Mouse (Mus musculus) erythroblast, adult 5-6 weeks (primary cell): Measurements from ENCODE around the gene Slc25a22. TPM values are rescaled to one million over a fixed set of nuclear protein-coding genes. Genes with fewer than 3 reads are reported as not detected.

ENCODE experiments used
- ATAC-seq: replicated peaks from 2 replicates; pipeline ENCODE4 v1.8.0; 2016; ENCODE audit warnings: moderate number of reproducible peaks, mild to moderate bottlenecking, moderate TSS enrichment, inconsistent platforms; ENCODE audit not compliant: poor library complexity, low FRiP score, severe bottlenecking
- total RNA-seq, 2 experiments: library from RNA; stranded (forward) in 1 of 2; stranded (reverse) in 1 of 2; fragments of 150-400 nt in 1 of 2; fragments of 200-764, 138-1000 nt in 1 of 2; gene quantifications; 2 replicates each; pipeline versions ENCODE4 v1.2.3 to v1.2.4; 2015 to 2017; ENCODE audit warnings: low replicate concordance in 2 of 2

Gene Slc25a22
- total RNA-seq, 2 experiments from 2014 or later = 3.2 to 11.7 TPM

DNA sequence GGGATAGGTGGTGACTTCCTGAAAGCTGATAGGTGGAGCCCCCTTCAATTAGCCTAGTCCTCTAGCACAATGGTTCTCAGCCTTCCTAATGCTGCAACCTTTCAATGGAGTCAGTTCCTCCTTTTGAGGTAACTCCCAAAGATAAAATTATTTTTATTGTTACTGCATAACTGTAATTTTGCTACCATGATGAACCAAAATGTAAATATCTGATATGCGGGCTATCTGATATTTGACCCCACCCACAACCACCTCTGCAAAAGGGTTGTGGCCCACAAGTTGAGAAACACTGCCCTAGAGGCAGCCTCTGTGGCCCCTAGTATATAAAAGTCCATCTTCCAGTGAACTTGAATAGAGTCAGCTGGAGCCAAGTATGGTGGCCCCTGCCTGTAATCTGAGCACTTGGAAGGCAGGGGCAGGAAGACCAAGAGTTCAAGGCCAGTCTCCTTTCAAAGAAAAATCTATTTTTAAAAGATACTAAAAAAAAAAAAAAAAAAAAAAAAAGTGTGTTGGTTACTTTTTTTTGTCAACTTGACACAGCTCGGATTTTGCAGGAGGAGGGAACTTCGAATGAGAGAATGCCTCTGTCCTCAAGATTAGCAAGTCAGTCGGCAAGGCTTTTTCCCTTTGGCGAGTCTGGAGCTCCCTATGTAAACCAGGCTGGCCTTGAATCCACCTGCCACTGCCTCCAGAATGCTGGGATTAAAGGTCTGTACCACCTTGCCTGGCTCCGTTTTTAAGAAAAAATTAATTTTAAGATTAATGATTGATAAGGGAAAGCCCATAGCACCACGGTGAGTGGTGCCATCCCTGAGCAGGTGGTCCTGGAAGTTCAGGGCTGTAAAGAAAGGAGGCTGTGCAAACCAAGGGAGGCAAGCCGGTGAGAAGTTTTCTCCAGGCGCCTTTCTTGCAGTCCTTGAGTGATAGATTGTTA lies 47.1 kb downstream of the Slc25a22 start:
- no peak for ATAC-seq

DNA sequence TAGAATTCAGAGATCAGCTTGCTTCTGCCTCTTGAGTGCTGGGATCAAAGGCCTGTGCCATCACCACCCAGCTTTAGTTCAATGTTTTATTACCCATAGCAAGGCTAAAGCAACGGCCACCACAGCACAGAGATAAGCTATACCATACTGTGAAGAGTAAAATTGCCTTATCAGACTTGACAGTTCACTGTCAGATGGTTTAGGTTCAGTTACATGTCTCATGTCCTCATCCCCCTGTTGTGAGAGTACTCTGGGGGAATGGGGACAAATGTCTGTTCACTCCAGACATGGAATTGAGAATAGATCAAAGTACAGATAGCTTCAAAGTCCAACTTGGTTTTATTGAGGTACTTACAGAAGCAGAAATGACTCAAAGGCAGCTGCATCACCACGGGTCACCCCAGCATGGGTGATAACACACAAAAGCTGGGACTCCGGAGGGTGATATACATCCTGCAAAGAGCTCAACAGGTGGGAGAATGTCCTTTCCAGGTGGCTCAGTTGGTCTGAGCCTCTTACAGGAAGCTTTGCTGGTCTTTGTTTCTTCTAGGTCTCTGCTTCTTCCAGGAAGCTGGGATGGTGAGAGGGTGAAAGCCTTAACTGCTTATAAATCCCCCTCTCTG lies 49.1 kb downstream of the Slc25a22 start:
- ATAC-seq = no peak

DNA sequence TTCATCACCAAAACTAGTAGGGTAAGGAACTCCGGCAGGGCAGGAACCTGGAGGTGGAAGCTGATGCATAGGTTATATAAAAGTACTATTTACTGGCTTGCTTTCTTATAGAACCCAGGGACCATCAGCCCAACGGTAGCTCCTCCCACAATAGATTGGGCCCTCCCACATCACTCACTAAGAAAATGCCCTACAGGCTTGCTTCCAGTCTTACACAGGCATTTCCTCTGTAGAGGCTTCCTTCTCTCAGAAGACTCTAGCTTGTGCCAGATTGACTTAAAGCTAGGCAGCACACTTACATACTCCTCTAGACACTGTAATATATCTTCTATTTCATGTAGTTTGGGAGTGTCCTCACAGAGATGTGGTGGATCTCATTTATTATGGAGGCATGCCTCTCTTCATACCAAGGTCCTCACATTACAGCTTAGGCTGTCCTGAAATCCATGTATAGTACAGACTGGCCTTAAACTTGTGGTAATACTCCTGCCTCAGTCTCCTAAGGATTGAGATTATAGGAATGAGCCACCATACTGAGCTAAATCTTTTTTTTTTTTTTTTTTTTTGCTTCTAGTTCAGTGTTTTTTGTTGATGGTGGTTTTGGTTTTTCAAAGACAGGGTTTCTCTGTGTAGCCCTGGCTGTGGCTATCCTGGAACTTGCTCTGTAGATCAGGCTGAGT lies 49.7 kb downstream of the Slc25a22 start:
- peak; percentile 27; the same call in 1 of the 2 replicates for ATAC-seq

GRCm38 (mm10) chr7:141381068-141381835 lies 56.4 kb downstream of the Slc25a22 start:
- no peak for ATAC-seq

Other genes starting within 250 kb of the Slc25a22 start
- gene Hras, start 243.9 kb downstream of the Slc25a22 start, total RNA-seq (2015; ENCODE audit: low replicate concordance) = 3.8 and 24.9 TPM in 2 replicates
- gene Hras, start 243.9 kb downstream of the Slc25a22 start, total RNA-seq (2017; ENCODE audit: low replicate concordance) = 11.4 and 20.8 TPM in 2 replicates
- gene Lrrc56, start 243.7 kb downstream of the Slc25a22 start, total RNA-seq (2015; ENCODE audit: low replicate concordance) = 2.1 TPM in 1 of 2 replicates, not detected in the other
- 0.94 and 1.8 TPM in 2 replicates for gene Lrrc56, start 243.7 kb downstream of the Slc25a22 start, total RNA-seq (2017; ENCODE audit: low replicate concordance)
- gene Lmntd2, start 223.8 kb downstream of the Slc25a22 start, total RNA-seq (2015; ENCODE audit: low replicate concordance) = not detected in 2 replicates
- 0.17 and 1.7 TPM in 2 replicates for gene Lmntd2, start 223.8 kb downstream of the Slc25a22 start, total RNA-seq (2017; ENCODE audit: low replicate concordance)
- gene Rassf7, start 222.0 kb downstream of the Slc25a22 start, total RNA-seq (2015; ENCODE audit: low replicate concordance) = 1.7 and 6.0 TPM in 2 replicates
- 3.9 and 12.2 TPM in 2 replicates for gene Rassf7, start 222.0 kb downstream of the Slc25a22 start, total RNA-seq (2017; ENCODE audit: low replicate concordance)
- gene Phrf1, start 209.1 kb downstream of the Slc25a22 start, total RNA-seq (2015; ENCODE audit: low replicate concordance) = 24.9 and 30.0 TPM in 2 replicates
- gene Phrf1, start 209.1 kb downstream of the Slc25a22 start, total RNA-seq (2017; ENCODE audit: low replicate concordance) = 25.5 and 32.8 TPM in 2 replicates
- gene Irf7, start 171.4 kb downstream of the Slc25a22 start, total RNA-seq (2015; ENCODE audit: low replicate concordance) = 49.5 and 73.8 TPM in 2 replicates
- gene Irf7, start 171.4 kb downstream of the Slc25a22 start, total RNA-seq (2017; ENCODE audit: low replicate concordance) = 78.0 and 88.9 TPM in 2 replicates
- gene Cdhr5, start 161.1 kb downstream of the Slc25a22 start, total RNA-seq (2015; ENCODE audit: low replicate concordance) = not detected in 2 replicates
- not detected in 2 replicates for gene Cdhr5, start 161.1 kb downstream of the Slc25a22 start, total RNA-seq (2017; ENCODE audit: low replicate concordance)
- gene Sct, start 158.8 kb downstream of the Slc25a22 start, total RNA-seq (2015; ENCODE audit: low replicate concordance) = not detected in 2 replicates
- gene Sct, start 158.8 kb downstream of the Slc25a22 start, total RNA-seq (2017; ENCODE audit: low replicate concordance) = not detected in 2 replicates
- not detected in 2 replicates for gene Drd4, start 145.9 kb downstream of the Slc25a22 start, total RNA-seq (2015; ENCODE audit: low replicate concordance)
- not detected in 2 replicates for gene Drd4, start 145.9 kb downstream of the Slc25a22 start, total RNA-seq (2017; ENCODE audit: low replicate concordance)
- 9.4 and 18.3 TPM in 2 replicates for gene Deaf1, start 110.2 kb downstream of the Slc25a22 start, total RNA-seq (2015; ENCODE audit: low replicate concordance)
- 14.1 and 16.0 TPM in 2 replicates for gene Deaf1, start 110.2 kb downstream of the Slc25a22 start, total RNA-seq (2017; ENCODE audit: low replicate concordance)
- 6.5 and 8.4 TPM in 2 replicates for gene Tmem80, start 110.2 kb downstream of the Slc25a22 start, total RNA-seq (2015; ENCODE audit: low replicate concordance)
- gene Tmem80, start 110.2 kb downstream of the Slc25a22 start, total RNA-seq (2017; ENCODE audit: low replicate concordance) = 10.5 and 12.9 TPM in 2 replicates
- not detected in 2 replicates for gene Eps8l2, start 99.0 kb downstream of the Slc25a22 start, total RNA-seq (2015; ENCODE audit: low replicate concordance)
- not detected in 2 replicates for gene Eps8l2, start 99.0 kb downstream of the Slc25a22 start, total RNA-seq (2017; ENCODE audit: low replicate concordance)
- gene Taldo1, start 45.7 kb downstream of the Slc25a22 start, total RNA-seq (2015; ENCODE audit: low replicate concordance) = 132 and 180 TPM in 2 replicates
- 443 and 565 TPM in 2 replicates for gene Taldo1, start 45.7 kb downstream of the Slc25a22 start, total RNA-seq (2017; ENCODE audit: low replicate concordance)
- gene Gatd1, start 23.8 kb downstream of the Slc25a22 start, total RNA-seq (2015; ENCODE audit: low replicate concordance) = 6.3 and 9.2 TPM in 2 replicates
- gene Gatd1, start 23.8 kb downstream of the Slc25a22 start, total RNA-seq (2017; ENCODE audit: low replicate concordance) = 4.9 and 6.0 TPM in 2 replicates
- not detected in 2 replicates for gene Cend1, start 8.4 kb downstream of the Slc25a22 start, total RNA-seq (2015; ENCODE audit: low replicate concordance)
- gene Cend1, start 8.4 kb downstream of the Slc25a22 start, total RNA-seq (2017; ENCODE audit: low replicate concordance) = not detected in 2 replicates
- 12.7 and 17.9 TPM in 2 replicates for gene Pidd1, start 6.1 kb upstream of the Slc25a22 start, total RNA-seq (2015; ENCODE audit: low replicate concordance)
- gene Pidd1, start 6.1 kb upstream of the Slc25a22 start, total RNA-seq (2017; ENCODE audit: low replicate concordance) = 7.3 and 9.8 TPM in 2 replicates
- gene Rplp2, start 9.5 kb upstream of the Slc25a22 start, total RNA-seq (2015; ENCODE audit: low replicate concordance) = 661 and 730 TPM in 2 replicates
- gene Rplp2, start 9.5 kb upstream of the Slc25a22 start, total RNA-seq (2017; ENCODE audit: low replicate concordance) = 791 and 1,714 TPM in 2 replicates
- 10.0 and 11.3 TPM in 2 replicates for gene Pnpla2, start 17.3 kb upstream of the Slc25a22 start, total RNA-seq (2015; ENCODE audit: low replicate concordance)
- gene Pnpla2, start 17.3 kb upstream of the Slc25a22 start, total RNA-seq (2017; ENCODE audit: low replicate concordance) = 5.9 and 6.0 TPM in 2 replicates
- gene Cracr2b, start 23.2 kb upstream of the Slc25a22 start, total RNA-seq (2015; ENCODE audit: low replicate concordance) = 0.77 TPM in 1 of 2 replicates, not detected in the other
- 3.2 TPM in 1 of 2 replicates, not detected in the other for gene Cracr2b, start 23.2 kb upstream of the Slc25a22 start, total RNA-seq (2017; ENCODE audit: low replicate concordance)
- 5.2 TPM in 1 of 2 replicates, not detected in the other for gene Cd151, start 29.5 kb upstream of the Slc25a22 start, total RNA-seq (2015; ENCODE audit: low replicate concordance)
- gene Cd151, start 29.5 kb upstream of the Slc25a22 start, total RNA-seq (2017; ENCODE audit: low replicate concordance) = 9.5 and 11.0 TPM in 2 replicates
- 7.3 and 10.0 TPM in 2 replicates for gene Polr2l, start 37.2 kb upstream of the Slc25a22 start, total RNA-seq (2015; ENCODE audit: low replicate concordance)
- 5.4 and 9.5 TPM in 2 replicates for gene Polr2l, start 37.2 kb upstream of the Slc25a22 start, total RNA-seq (2017; ENCODE audit: low replicate concordance)
- 0.58 and 1.7 TPM in 2 replicates for gene Tspan4, start 37.3 kb upstream of the Slc25a22 start, total RNA-seq (2015; ENCODE audit: low replicate concordance)
- 2.2 and 7.7 TPM in 2 replicates for gene Tspan4, start 37.3 kb upstream of the Slc25a22 start, total RNA-seq (2017; ENCODE audit: low replicate concordance)
- gene Chid1, start 102.0 kb upstream of the Slc25a22 start, total RNA-seq (2015; ENCODE audit: low replicate concordance) = 4.0 and 7.5 TPM in 2 replicates
- gene Chid1, start 102.0 kb upstream of the Slc25a22 start, total RNA-seq (2017; ENCODE audit: low replicate concordance) = 7.5 and 8.1 TPM in 2 replicates
- gene Ap2a2, start 124.3 kb upstream of the Slc25a22 start, total RNA-seq (2015; ENCODE audit: low replicate concordance) = 39.9 and 43.4 TPM in 2 replicates
- gene Ap2a2, start 124.3 kb upstream of the Slc25a22 start, total RNA-seq (2017; ENCODE audit: low replicate concordance) = 59.3 and 64.1 TPM in 2 replicates
- under 0.01 TPM in 1 of 2 replicates, not detected in the other for gene Muc6, start 217.4 kb upstream of the Slc25a22 start, total RNA-seq (2015; ENCODE audit: low replicate concordance)
- 0.28 TPM in 1 of 2 replicates, not detected in the other for gene Muc6, start 217.4 kb upstream of the Slc25a22 start, total RNA-seq (2017; ENCODE audit: low replicate concordance)